Mouse (Mus musculus): ENCODE measurements at regions not wholly inside any gene's neighbourhood (a gene's known extent, or its start where the extent isn't known, plus 50 kb on each side); places are given as distances from the start of the nearest gene placed in this dataset.

GRCm38 (mm10) chr3:58318756-58319155 lies 95.8 kb upstream of the Tsc22d2 start:
- no peaks in the 10 kb centered on the region for H3K36me3 ChIP-seq (ENCODE audit: control insufficient read depth, insufficient read depth, low read length)
- H3K27ac ChIP-seq (ENCODE audit: low read length): no peak overlapping the region
- H3K9ac ChIP-seq (replicated peaks; ENCODE audit: low read depth, low read length): no peak overlapping the region
- no peaks in the 10 kb centered on the region for H3K4me1 ChIP-seq (ENCODE audit: control insufficient read depth, insufficient read depth, low read length)
- H3K27me3 ChIP-seq (ENCODE audit: control insufficient read depth, insufficient read depth, low read length): no peaks in the 10 kb centered on the region
- H3K9me3 ChIP-seq (ENCODE audit: control insufficient read depth, low read depth, low read length): no peaks in the 10 kb centered on the region
- no peak for ATAC-seq (ENCODE audit: insufficient number of reproducible peaks, insufficient read depth, low FRiP score, low read depth)
- 83% methylated on average over 2 of the region's 2 CpGs for WGBS
- no peak overlapping the region for H3K4me3 ChIP-seq (ENCODE audit: low read depth, low read length)
- H3K4me2 ChIP-seq (replicated peaks; ENCODE audit: low read depth, low read length): no peak overlapping the region

- Histone ChIP-seq H3K9ac (replicated peaks; ENCODE audit: low read depth, low read length) (no peak overlapping the region), H3K4me1 (ENCODE audit: control insufficient read depth, insufficient read depth, low read length) (no peaks in the 10 kb centered on the region), H3K27ac (ENCODE audit: low read length) (no peak overlapping the region), H3K4me3 (ENCODE audit: low read depth, low read length) (no peak overlapping the region), H3K4me2 (replicated peaks; ENCODE audit: low read depth, low read length) (no peak overlapping the region), H3K36me3 (ENCODE audit: control insufficient read depth, insufficient read depth, low read length) (no peaks in the 10 kb centered on the region), H3K9me3 (ENCODE audit: control insufficient read depth, low read depth, low read length) (no peaks in the 10 kb centered on the region), H3K27me3 (ENCODE audit: control insufficient read depth, insufficient read depth, low read length) (no peaks in the 10 kb centered on the region)
- 84% methylated on average over 1 of the region's 1 CpGs for WGBS
- ATAC-seq (ENCODE audit: insufficient number of reproducible peaks, insufficient read depth, low FRiP score, low read depth): no peak
These were observed 95.1 kb upstream of the Tsc22d2 start for GRCm38 (mm10) chr3:58319463-58319862.

- no peaks in the 10 kb centered on the region for H3K4me1 ChIP-seq (ENCODE audit: control insufficient read depth, insufficient read depth, low read length)
- WGBS: 53% methylated on average over 4 of the region's 4 CpGs
- no peak overlapping the region for H3K4me2 ChIP-seq (replicated peaks; ENCODE audit: low read depth, low read length)
- H3K4me3 ChIP-seq (ENCODE audit: low read depth, low read length): no peak overlapping the region
- H3K9ac ChIP-seq (replicated peaks; ENCODE audit: low read depth, low read length): no peak overlapping the region
- H3K36me3 ChIP-seq (ENCODE audit: control insufficient read depth, insufficient read depth, low read length): no peaks in the 10 kb centered on the region
- ATAC-seq (ENCODE audit: insufficient number of reproducible peaks, insufficient read depth, low FRiP score, low read depth): no peak
- no peaks in the 10 kb centered on the region for H3K27me3 ChIP-seq (ENCODE audit: control insufficient read depth, insufficient read depth, low read length)
- H3K27ac ChIP-seq (ENCODE audit: low read length): no peak overlapping the region
- no peaks in the 10 kb centered on the region for H3K9me3 ChIP-seq (ENCODE audit: control insufficient read depth, low read depth, low read length)
These were observed 93.7 kb upstream of the Tsc22d2 start for GRCm38 (mm10) chr3:58320812-58321211.

- 88% methylated on average over 1 of the region's 1 CpGs for WGBS
- Histone ChIP-seq H3K9ac (replicated peaks; ENCODE audit: low read depth, low read length) (no peak overlapping the region), H3K27me3 (ENCODE audit: control insufficient read depth, insufficient read depth, low read length) (no peaks in the 10 kb centered on the region), H3K9me3 (ENCODE audit: control insufficient read depth, low read depth, low read length) (no peaks in the 10 kb centered on the region), H3K4me3 (ENCODE audit: low read depth, low read length) (no peak overlapping the region), H3K4me2 (replicated peaks; ENCODE audit: low read depth, low read length) (no peak overlapping the region), H3K36me3 (ENCODE audit: control insufficient read depth, insufficient read depth, low read length) (no peaks in the 10 kb centered on the region), H3K27ac (ENCODE audit: low read length) (no peak overlapping the region), H3K4me1 (ENCODE audit: control insufficient read depth, insufficient read depth, low read length) (no peaks in the 10 kb centered on the region)
- ATAC-seq (ENCODE audit: insufficient number of reproducible peaks, insufficient read depth, low FRiP score, low read depth): no peak
These were observed 92.2 kb upstream of the Tsc22d2 start for GRCm38 (mm10) chr3:58322322-58322721.

- Histone ChIP-seq H3K4me2 (replicated peaks; ENCODE audit: low read depth, low read length) (no peak overlapping the region), H3K36me3 (ENCODE audit: control insufficient read depth, insufficient read depth, low read length) (no peaks in the 10 kb centered on the region), H3K9me3 (ENCODE audit: control insufficient read depth, low read depth, low read length) (no peaks in the 10 kb centered on the region), H3K4me3 (ENCODE audit: low read depth, low read length) (no peak overlapping the region), H3K4me1 (ENCODE audit: control insufficient read depth, insufficient read depth, low read length) (no peaks in the 10 kb centered on the region), H3K27ac (ENCODE audit: low read length) (no peak overlapping the region), H3K27me3 (ENCODE audit: control insufficient read depth, insufficient read depth, low read length) (no peaks in the 10 kb centered on the region), H3K9ac (replicated peaks; ENCODE audit: low read depth, low read length) (no peak overlapping the region)
- ATAC-seq (ENCODE audit: insufficient number of reproducible peaks, insufficient read depth, low FRiP score, low read depth): no peak
- 76% methylated on average over 2 of the region's 2 CpGs for WGBS
These were observed 86.8 kb upstream of the Tsc22d2 start for GRCm38 (mm10) chr3:58327721-58328120.

- no peaks in the 10 kb centered on the region for H3K36me3 ChIP-seq (ENCODE audit: control insufficient read depth, insufficient read depth, low read length)
- H3K4me3 ChIP-seq (ENCODE audit: low read depth, low read length): no peak overlapping the region
- WGBS: 71% methylated on average over 2 of the region's 2 CpGs
- no peak for ATAC-seq (ENCODE audit: insufficient number of reproducible peaks, insufficient read depth, low FRiP score, low read depth)
- H3K27ac ChIP-seq (ENCODE audit: low read length): no peak overlapping the region
- no peaks in the 10 kb centered on the region for H3K27me3 ChIP-seq (ENCODE audit: control insufficient read depth, insufficient read depth, low read length)
- no peaks in the 10 kb centered on the region for H3K4me1 ChIP-seq (ENCODE audit: control insufficient read depth, insufficient read depth, low read length)
- H3K9me3 ChIP-seq (ENCODE audit: control insufficient read depth, low read depth, low read length): no peaks in the 10 kb centered on the region
- H3K4me2 ChIP-seq (replicated peaks; ENCODE audit: low read depth, low read length): no peak overlapping the region
- H3K9ac ChIP-seq (replicated peaks; ENCODE audit: low read depth, low read length): no peak overlapping the region
These were observed 84.3 kb upstream of the Tsc22d2 start for GRCm38 (mm10) chr3:58330186-58330585.

- no peak overlapping the region for H3K4me3 ChIP-seq (ENCODE audit: low read depth, low read length)
- ATAC-seq (ENCODE audit: insufficient number of reproducible peaks, insufficient read depth, low FRiP score, low read depth): peak; percentile 53; the same call in 1 of the 2 replicates
- 27% methylated on average over 7 of the region's 7 CpGs for WGBS
These were observed 80.5 kb upstream of the Tsc22d2 start for GRCm38 (mm10) chr3:58333997-58334396.

GRCm38 (mm10) chr3:58335277-58335676 lies 79.2 kb upstream of the Tsc22d2 start:
- Histone ChIP-seq H3K9ac (replicated peaks; ENCODE audit: low read depth, low read length) (no peak overlapping the region), H3K27ac (ENCODE audit: low read length) (no peak overlapping the region), H3K27me3 (ENCODE audit: control insufficient read depth, insufficient read depth, low read length) (no peaks in the 10 kb centered on the region), H3K4me2 (replicated peaks; ENCODE audit: low read depth, low read length) (no peak overlapping the region), H3K9me3 (ENCODE audit: control insufficient read depth, low read depth, low read length) (no peaks in the 10 kb centered on the region), H3K4me1 (ENCODE audit: control insufficient read depth, insufficient read depth, low read length) (no peaks in the 10 kb centered on the region), H3K4me3 (ENCODE audit: low read depth, low read length) (no peak overlapping the region), H3K36me3 (ENCODE audit: control insufficient read depth, insufficient read depth, low read length) (no peaks in the 10 kb centered on the region)
- ATAC-seq (ENCODE audit: insufficient number of reproducible peaks, insufficient read depth, low FRiP score, low read depth): no peak
- WGBS: 77% methylated on average over 6 of the region's 6 CpGs

More at GRCm38 (mm10) chr3:58333997-58334396, 80.5 kb upstream of the Tsc22d2 start:
- Histone ChIP-seq H3K36me3 (ENCODE audit: control insufficient read depth, insufficient read depth, low read length) (no peaks in the 10 kb centered on the region), H3K27ac (ENCODE audit: low read length) (no peak overlapping the region), H3K9me3 (ENCODE audit: control insufficient read depth, low read depth, low read length) (no peaks in the 10 kb centered on the region), H3K4me1 (ENCODE audit: control insufficient read depth, insufficient read depth, low read length) (no peaks in the 10 kb centered on the region), H3K4me2 (replicated peaks; ENCODE audit: low read depth, low read length) (no peak overlapping the region; the same call in 1 of the 2 replicates), H3K27me3 (ENCODE audit: control insufficient read depth, insufficient read depth, low read length) (no peaks in the 10 kb centered on the region), H3K9ac (replicated peaks; ENCODE audit: low read depth, low read length) (no peak overlapping the region)

GRCm38 (mm10) chr3:58336135-58336534 lies 78.4 kb upstream of the Tsc22d2 start:
- Histone ChIP-seq H3K4me3 (ENCODE audit: low read depth, low read length) (no peak overlapping the region), H3K27ac (ENCODE audit: low read length) (no peak overlapping the region), H3K4me1 (ENCODE audit: control insufficient read depth, insufficient read depth, low read length) (no peaks in the 10 kb centered on the region), H3K9ac (replicated peaks; ENCODE audit: low read depth, low read length) (no peak overlapping the region), H3K9me3 (ENCODE audit: control insufficient read depth, low read depth, low read length) (no peaks in the 10 kb centered on the region), H3K36me3 (ENCODE audit: control insufficient read depth, insufficient read depth, low read length) (no peaks in the 10 kb centered on the region), H3K4me2 (replicated peaks; ENCODE audit: low read depth, low read length) (no peak overlapping the region), H3K27me3 (ENCODE audit: control insufficient read depth, insufficient read depth, low read length) (no peaks in the 10 kb centered on the region)
- WGBS: 65% methylated on average over 5 of the region's 5 CpGs
- no peak for ATAC-seq (ENCODE audit: insufficient number of reproducible peaks, insufficient read depth, low FRiP score, low read depth)
